Mouse (Mus musculus) kidney, adult 9 months (tissue): Measurements from ENCODE around the gene Pon3.
A peak's percentile ranks its signal among the peaks of the same experiment; 100 is the strongest.
"Not testable (repeated sequence)": the region's sequence is repeated elsewhere in the genome, so short reads cannot be mapped to it uniquely, and the experiment has no call there.

Experiments
- DNase-seq: peaks from one replicate; pipeline ENCODE4 v3.0.0; 2022

The Pon3 gene

DNA sequence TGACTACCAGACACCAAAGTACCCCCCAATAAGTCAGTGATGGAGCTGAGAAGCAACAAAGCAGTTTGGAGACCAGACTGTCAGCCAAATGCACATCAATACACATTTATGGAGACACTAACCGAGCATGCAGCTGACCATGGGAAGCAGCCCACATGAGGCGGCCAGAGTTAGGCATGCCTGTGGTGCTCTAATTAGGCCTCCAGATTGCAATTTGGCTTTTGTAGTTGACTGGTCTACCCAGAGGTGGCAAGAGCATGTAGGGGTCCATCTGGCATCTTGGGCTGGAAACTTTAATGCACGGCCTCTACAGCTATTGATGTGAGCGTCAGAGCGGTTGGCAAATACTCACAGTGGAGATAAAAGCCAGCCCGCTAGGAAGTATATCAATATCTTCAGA, 10.2 kb downstream of the Pon3 start:
- DNase-seq: no peak

DNA sequence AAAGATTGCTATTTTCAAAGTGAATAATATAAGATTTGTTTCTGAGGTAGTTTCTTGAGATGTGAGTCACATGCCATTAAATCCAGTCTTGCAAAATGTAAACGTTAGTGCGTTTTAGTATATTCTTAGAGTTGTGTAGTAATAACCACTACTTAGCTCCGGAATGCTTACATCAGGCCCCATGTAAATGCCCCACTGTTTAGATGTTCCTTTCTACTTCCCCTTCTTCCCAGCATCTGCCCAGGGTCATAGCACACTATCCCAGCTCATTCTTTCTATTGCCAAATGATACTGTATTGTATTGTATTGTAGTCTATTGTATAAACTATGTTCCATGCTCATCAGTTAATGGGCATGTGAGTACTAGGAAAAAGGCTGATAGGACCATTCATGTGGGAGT, 17.3 kb downstream of the Pon3 start:
- no peak for DNase-seq

DNA sequence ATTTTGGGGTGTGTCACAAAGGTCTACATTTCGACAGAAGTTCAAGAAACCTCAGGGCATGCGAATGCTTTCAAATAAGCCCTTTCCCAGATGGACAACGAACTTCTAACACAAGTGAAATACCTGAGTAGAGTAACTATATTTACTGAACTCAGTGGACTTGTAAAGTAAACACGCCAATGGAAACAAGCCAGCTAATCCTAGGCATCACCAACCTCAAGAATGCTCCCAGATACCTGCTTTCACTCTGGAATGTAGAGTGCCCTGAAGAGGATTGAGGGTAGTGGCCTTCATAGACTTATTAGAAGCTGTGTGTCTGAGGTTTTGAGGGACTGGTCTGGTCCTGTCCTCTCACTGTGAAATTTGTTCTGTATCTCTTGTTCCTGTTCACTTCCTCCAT, 18.6 kb downstream of the Pon3 start:
- no peak for DNase-seq

DNA sequence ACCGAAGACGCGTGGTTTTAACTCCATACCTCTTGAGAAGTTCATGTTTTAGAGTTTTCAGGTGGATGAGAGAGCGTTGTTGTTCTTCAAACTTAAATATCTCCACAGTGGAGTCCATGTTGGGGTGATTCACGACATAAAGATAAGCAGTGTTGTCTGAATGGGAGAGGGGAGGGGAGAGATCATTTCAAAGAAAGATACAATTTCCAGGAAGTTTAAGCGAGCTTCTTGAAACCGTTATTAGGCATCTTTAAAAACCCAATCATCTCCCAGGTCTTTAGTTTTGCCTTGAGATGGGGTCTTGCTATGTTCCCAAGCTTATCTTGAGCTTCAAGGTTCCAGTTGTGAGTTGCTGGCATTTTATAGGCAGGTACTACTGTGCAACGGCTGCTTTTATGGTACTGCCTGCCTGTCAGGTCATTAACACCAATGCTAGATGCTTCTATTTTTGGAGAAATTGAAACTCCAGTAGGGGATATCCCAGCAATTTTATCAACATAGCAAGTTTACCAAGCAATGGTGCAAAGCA, 19.2 kb downstream of the Pon3 start:
- no peak for DNase-seq

DNA sequence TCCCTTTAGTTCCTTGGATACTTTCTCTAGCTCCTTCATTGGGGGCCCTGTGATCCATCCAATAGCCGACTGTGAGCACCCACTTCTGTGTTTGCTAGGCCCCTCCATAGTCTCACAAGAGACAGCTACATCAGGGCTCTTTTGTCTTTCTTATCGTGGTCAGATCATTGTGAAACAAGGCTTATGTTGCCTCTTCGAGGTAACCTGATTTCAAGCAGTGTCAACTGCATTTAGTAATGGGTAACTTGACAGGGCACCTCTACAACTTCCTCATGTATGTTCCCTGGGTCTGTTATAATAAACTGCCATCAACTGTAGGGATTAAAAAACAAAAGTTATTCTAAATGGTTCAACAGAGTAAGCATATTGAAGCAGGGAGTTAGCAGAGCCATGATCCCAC, 21.5 kb downstream of the Pon3 start:
- no peak for DNase-seq

DNA sequence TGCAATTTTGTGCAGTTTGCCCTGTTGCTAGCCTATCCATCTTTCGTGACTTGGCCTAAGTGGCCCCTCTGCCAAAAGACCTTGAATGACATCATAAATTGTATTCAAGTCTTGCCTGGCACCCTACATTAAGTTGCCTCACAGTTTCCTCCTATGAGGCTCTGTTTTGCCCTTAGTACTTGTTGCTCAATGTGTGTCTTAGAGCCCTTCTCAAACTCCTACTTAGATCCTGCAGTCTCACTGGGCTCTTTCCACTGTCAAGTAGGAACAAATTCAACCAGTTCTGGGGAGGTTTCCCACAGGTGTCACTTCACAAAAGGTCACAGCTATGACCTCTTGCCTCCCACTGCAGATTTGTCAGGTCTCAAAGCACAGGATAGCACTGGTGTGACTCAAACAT, 22.3 kb downstream of the Pon3 start:
- no peak for DNase-seq

DNA sequence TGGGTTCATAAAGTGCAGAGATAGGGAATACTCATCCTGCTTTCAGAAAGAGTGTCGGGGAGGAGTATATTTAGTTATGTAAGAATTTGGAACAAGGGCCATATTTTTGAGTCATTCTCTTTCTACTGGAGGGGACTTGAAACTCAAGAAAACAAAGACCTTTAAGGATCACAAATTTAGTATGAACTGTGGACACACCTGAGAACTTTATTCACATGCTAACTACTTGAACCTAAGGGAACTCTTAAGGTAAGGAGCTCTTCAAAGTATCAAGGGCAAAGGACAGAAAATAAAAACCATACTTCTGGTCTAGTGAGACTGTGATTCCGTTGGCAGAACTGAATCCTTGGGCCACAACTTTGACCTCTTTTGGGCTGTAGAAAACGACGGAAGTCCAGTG, 24.1 kb downstream of the Pon3 start:
- DNase-seq: no peak

DNA sequence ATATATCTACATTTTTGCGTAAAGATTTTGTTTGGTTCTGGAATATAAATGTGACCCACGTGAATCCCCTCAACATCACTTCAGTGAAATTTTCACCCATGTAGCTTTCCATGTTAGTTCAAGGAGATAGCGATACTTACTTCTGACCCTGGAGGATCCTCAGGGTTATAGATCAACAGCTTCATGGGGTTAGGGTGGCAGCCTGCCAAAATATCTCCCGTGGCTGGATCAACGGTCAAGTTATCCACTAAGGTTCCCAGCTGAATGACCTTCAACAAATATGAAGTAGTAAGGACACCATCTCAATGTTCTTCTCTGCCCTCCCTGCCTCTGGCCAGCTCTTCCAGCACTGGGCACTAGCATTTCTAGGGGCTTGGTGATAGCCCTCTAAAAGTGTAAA, 25.8 kb downstream of the Pon3 start:
- DNase-seq: peak; percentile 41

DNA sequence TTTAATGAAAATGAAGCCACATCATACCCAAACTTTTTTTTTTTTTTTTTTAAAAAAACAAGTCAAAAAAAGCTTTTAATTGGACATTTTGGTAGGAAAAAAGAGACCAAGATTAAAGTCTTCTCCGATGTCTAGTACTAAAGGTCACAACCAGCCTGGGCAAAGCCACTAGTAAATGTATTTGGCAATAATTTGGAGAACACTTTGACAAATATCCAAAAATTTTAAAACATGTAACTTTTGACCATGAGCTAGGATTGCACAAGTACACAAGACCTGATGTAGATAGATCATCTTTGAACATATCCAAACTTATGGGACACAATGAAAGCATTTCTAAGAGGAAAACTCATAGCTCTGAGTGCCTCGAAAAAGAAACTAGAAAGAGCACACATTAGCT, 32.5 kb downstream of the Pon3 start:
- DNase-seq: not testable (repeated sequence)

DNA sequence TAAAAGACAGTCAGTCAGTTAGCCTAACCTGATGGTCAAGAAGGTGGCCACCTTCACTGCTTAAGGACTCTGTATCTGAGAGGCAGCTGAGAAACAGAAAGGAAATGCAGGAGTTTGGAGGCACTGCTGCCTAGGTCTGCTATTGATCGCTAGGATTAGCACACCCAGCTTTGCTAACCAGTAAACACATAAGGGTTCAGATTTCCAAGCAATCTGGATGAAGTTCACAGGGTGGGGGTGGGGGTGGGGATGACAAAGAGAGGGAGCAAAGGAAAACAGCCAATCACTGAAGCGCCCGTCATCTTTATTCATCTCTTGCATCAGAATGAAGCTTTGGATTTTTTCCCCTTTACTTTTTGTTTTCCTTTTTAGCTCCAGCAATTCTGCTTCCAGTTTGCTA, 34.0 kb downstream of the Pon3 start:
- DNase-seq: no peak

DNA sequence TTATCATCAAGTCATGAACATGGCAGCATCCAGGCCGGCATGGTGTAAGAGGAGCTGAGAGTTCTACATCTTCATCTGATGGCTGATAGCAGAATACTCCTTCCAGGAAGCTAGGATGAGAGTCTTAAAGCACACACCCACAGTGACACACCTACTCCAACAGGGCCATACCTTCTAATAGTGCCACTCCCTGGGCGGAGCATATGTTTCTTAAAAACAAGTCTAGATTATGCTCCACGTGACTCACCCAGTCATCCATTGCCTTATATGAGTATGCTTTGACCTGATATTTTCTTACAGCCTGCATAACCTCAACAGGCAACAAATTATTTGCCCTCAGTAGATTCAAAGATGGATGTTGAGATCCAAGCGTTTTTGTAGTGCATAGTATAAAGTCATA, 37.9 kb downstream of the Pon3 start:
- DNase-seq: no peak

DNA sequence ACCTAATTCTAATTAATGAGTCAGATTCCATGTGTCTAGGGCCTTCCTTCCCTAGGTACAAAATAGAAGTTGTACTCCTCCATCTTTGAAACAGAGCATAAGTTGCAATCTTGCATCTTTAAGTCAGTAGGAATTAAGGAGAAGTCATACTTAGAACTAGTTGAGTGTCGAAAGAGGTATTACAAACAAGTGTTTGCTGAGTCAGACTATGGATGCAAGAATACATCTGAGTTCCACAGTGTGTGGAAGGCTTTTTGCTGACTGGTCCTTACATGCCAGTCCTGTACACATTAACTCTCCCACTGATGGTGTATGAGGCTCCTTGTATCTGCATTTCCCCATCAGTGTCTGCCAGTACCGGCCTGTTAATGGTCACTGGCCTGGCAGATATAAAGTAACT, 48.3 kb downstream of the Pon3 start:
- no peak for DNase-seq

DNA sequence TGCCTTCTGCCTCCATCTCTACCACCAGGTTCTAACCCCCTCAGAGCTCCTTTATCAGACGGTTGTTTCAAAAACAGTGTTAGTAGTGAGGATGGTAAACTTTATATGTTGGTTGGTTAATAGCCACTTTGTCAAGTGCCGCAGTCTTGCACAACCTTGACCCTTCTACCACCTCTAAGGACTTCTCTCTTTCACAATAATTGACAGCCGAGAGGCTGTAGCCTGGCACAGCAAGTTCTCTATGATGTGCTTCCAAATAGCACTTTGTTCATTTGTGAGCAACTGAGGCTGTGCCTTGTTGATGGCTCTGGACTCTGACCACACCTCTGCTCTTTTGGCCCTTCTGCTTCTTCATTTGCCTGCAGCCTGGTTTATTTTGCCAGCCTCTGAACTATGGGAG, 56.2 kb downstream of the Pon3 start:
- no peak for DNase-seq

DNA sequence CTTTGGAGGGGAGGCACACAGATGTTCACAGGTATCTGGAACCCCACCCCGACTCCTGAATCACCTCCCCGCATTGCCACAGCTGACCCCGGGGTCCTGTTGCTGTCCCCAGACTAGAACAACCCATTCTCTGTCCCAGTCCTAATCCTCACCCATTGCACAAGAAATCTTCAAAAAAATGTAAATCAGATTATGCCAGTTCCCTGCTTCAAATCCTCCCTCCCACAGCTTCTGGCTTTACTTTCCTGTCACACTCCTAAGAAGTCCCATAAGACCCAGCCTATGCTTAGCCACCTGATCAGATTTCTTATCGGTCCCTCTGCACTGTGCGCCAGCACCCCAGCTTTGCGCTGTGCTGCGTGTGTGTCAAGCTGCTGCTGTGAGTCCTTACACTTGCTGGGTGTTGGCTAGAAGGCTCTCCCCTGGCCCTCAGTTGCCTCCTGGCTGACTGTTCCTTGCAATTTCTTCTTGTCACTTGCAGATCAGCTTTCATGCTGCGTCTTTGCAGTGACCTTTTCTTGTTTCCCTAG, 56.6 kb downstream of the Pon3 start:
- no peak for DNase-seq

DNA sequence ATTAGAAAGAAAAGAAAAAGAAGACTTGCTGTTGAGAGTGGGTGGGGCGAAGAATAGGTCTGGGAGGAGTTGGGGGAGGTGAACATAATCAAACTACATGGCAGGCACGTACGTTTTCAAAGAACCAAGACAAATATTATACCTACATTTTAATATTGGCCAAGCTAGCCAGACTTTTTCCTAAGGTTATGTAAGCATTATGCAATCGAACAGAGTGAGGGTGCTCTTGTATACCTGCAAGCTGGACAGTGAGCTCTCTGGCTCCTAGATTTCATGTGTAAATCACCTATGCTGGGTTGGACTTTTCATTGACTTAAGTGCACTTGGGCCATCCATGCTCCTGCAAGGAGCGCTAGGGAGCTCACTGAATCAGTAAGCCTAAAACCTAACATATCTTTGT, 57.5 kb downstream of the Pon3 start:
- no peak for DNase-seq

DNA sequence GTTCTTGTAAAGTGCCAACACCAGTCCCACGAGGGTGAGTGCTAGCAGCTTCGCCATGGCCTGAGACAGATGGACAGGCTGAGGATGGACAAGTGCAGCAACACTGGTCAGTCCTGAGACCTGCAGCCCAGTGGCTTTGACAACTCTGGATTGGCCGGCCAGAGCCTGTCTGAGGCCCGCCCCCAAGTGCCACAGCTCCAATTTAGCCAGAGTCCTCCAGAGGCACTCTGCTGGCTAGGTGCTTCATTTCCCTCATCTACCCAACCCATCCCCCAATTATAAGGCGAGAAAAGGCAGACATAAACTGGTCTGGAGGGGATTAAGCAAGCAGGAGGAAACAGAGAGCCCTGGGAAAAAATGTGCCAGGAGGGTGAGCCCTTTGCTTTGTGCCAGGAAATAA, 62.4 kb downstream of the Pon3 start, which contains the start of gene Pon1:
Gene Pon1 (minus strand): TSS at position 254 of the 400 bp plus-strand sequence.
- no peak for DNase-seq

DNA sequence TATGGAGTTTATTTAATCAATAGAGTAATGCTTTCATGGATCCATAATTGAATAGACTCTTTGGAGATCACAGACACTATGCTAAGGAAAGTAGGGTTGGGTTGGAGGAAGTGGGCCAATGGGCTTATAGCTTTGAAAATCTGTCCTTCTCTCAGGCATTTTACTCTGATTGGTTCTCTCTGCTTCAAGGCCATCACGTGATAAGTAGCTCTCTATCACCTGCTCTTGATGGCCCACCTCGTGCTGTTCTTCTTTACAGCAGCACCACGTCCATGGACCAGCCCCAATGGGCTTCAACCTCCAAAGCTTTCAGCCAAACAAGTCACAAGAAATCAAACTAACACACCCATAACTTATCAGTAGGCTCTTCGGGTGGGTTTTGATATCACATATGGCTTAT, 65.3 kb downstream of the Pon3 start:
- no peak for DNase-seq

DNA sequence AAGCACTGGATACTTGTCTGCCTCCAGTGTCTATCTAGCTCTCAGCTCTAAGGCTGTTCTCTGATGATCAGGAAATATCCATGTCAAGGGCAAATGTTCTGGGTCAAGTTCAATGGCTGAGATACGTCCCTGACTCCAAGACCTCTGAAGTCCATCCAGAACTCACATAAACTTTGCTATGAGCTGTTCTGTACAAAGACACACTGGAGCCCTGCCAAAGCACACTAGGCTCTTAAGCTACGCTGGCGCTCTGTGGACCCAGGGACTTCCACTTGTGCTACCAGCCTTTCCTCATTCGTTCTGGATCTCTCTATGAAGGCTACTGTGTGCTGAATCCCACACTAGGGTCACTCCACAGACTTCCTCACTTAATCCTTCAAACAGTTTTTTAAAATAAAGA, 66.6 kb downstream of the Pon3 start:
- no peak for DNase-seq

DNA sequence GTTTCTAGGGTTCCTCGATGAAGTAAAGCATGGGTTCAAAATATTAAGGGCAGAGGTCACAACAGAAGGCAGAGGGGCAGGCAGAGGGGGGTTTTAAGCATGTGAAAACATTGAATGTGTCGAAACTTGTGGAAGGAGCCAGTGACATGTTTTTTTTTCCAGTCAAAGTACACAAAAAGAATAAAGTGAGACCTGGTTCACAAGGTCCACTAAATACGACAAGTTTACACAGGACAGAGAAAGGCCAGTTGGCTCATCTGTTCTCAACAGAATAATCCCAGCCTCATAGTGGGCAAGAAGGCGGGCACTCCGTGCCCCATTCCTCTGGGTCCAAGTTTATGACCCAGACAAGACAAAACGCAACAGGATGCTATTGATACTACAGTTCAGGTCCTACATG, 67.1 kb downstream of the Pon3 start:
- DNase-seq: no peak

DNA sequence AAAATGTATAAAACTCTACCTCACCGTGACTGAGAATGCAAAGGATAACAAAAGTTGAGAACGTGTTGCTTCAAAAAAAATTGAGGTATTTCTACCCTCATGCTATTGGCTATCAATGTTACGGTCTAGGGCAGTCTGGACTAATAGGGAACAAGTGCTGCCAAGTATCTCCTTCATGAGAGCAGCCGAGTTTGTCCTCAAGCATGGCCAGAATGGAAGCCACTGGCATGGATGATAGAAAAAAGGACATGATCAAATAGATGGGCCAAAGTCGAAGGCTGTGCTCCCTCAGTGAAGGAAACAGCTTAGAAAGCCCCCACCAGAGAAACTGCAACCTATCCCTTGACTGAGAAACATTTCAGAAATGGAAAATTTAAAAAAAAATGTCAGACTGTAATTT, 68.0 kb downstream of the Pon3 start:
- no peak for DNase-seq

DNA sequence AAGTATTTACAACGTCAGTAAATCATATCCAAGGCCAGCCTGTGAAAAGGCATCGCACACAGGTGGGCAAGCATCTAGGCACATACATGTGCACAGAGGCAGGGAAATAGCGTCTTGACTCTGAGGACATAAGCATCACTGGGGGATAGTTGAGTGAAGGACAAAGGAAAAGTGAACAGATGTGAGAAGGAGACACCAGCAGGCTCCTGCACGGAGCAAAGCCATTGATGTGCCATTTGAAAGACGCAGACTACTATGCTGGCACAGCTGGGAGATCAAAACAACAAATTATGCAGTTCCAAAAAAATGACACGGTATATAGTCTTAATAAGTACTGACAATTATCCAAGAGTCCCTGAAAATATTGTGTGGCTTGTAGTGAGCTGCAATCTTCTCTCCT, 68.5 kb downstream of the Pon3 start:
- DNase-seq: no peak

DNA sequence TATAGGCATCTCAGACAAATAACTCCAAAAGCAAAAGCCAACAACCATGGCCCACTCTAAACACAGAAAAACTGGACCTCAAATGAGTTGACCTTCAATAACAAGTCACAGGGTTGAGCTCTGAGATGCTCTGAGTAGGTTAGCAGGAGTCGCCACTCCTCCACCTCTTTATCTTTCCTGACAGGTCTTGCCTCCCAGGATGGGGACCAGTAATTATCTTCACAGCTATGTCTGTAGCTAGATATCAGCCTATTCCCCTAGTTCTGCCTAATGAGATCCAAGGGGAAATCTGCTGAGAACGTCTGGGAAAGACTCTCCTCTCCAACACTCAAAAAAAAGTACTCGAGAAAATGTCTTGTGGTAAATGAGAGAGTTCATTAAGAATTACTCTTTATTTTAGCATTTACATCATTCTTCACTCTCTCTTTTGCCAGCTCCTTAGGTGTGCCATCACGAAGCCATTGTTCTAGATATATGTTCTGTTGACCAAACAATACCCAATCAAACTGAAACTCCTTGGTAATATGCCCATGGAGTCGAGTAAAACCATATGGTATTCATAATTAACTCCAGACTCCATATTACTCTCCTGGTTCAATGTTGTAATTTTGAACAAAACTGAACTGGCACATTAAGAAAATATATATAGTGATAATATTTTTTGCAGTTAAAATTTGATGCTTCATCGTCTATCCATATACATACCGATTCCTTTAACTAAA, 69.7 kb downstream of the Pon3 start:
- no peak for DNase-seq

DNA sequence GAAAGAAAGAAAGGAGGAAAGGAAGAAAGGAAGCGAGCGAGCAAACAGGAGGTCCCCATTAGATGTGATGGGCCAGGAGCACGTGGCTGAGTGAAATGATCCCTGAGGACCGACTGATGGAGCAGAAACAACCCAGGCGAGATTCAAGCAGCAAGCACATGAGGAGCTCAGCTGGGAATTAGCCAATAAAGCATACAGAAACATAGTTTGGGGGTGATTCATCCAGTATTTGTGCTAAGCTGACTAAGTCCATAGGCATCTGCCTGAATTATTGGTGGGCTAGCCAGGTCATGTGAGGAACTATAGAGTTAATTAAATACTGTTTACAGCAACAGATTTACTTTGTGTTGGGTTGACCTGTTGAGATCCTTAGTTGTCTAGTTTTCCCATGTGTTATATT, 75.4 kb downstream of the Pon3 start:
- DNase-seq: no peak

DNA sequence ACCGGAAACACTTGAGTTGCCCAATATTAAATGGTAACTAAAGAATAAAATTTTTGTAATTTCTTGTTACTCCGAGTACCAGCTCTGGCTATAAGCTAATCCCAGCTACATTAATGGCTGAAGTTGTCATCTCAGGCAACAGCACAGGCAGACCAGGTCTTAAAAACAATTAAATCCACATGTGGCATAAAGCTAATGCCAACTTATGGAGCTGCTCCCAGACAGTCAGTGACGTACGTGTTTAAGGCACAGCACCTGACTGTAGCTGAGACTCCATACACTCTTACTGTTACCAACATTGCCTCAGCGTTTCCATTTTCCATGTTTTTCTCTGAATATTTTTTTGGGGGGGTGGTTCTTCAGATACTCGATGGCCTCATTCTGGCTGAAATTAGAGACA, 76.9 kb downstream of the Pon3 start:
- no peak for DNase-seq
